Mouse (Mus musculus): ENCODE results near the gene Copg2. TPM values are rescaled to one million over a fixed set of nuclear protein-coding genes. Genes with fewer than 3 reads are reported as not detected.

The Copg2 gene
- polyA plus RNA-seq (2016; fragmentation: Nextera tagmentation; extraction: Ambion mirVana), result 34.3 and 43.5 TPM in 2 replicates

- Histone ChIP-seq H3K27ac (replicated peaks) (peak within 1 kb of the TSS; percentile 98), H3K9me3 (replicated peaks) (no peaks in the 10 kb centered on the region), H3K27me3 (ENCODE audit: low read depth, poor library complexity, severe bottlenecking) (no peaks in the 10 kb centered on the region), H3K36me3 (peaks cover 14% of the 10 kb centered on the region), H3K4me1 (peaks cover 21% of the 10 kb centered on the region), H3K4me3 (peak within 1 kb of the TSS; percentile 83)
- WGBS, result under 1% methylated on average over 78 of the region's 83 CpGs
- peak; percentile 94 for DNase-seq (ENCODE audit: low spot score)
Measured at GRCm38 (mm10) chr6:30896195-30896985, at the start of gene Copg2. TSS of gene Copg2 (minus strand) at chr6:30896794.

GRCm38 (mm10) chr6:30939264-30939663 lies 42.7 kb upstream of the Copg2 start:
- Histone ChIP-seq H3K9me3 (replicated peaks) (no peaks in the 10 kb centered on the region), H3K36me3 (no peaks in the 10 kb centered on the region), H3K4me3 (no peak overlapping the region), H3K27me3 (ENCODE audit: low read depth, poor library complexity, severe bottlenecking) (no peaks in the 10 kb centered on the region), H3K4me1 (no peaks in the 10 kb centered on the region), H3K27ac (replicated peaks) (no peak overlapping the region)
- WGBS, result 82% methylated on average over 5 of the region's 5 CpGs
- no peak for DNase-seq (ENCODE audit: low spot score)

GRCm38 (mm10) chr6:30922821-30923220 lies 26.2 kb upstream of the Copg2 start:
- Histone ChIP-seq H3K9me3 (replicated peaks) (no peaks in the 10 kb centered on the region), H3K4me1 (peaks cover 9% of the 10 kb centered on the region), H3K4me3 (no peak overlapping the region), H3K27me3 (ENCODE audit: low read depth, poor library complexity, severe bottlenecking) (no peaks in the 10 kb centered on the region), H3K27ac (replicated peaks) (no peak overlapping the region), H3K36me3 (no peaks in the 10 kb centered on the region)
- no peak for DNase-seq (ENCODE audit: low spot score)
- 49% methylated on average over 2 of the region's 2 CpGs for WGBS

DNA sequence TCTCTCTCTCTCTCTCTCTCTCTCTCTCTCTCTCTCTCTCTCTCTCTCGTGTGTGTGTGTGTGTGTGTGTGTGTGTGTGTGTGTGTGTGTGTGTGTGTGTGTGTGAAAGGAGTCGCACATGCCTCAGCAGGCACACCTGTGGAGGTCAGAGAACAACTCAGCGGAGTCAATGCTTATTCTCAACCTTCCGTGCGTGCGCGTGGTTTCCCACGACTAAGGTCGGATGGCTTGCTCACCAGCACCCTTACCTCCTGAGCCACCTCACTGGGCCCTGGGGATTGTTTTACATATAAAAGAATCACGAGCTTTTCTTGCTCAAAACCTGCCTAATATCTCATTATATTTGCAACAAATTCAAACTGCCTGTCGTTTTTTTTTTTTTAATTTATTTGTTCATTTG lies 25.2 kb upstream of the Copg2 start:
- Histone ChIP-seq H3K27ac (replicated peaks) (no peak overlapping the region; the same call in 1 of the 2 replicates), H3K27me3 (ENCODE audit: low read depth, poor library complexity, severe bottlenecking) (no peaks in the 10 kb centered on the region), H3K4me3 (no peak overlapping the region), H3K36me3 (no peaks in the 10 kb centered on the region), H3K4me1 (peaks cover 9% of the 10 kb centered on the region), H3K9me3 (replicated peaks) (no peaks in the 10 kb centered on the region)
- DNase-seq (ENCODE audit: low spot score), result no peak
- WGBS, result 77% methylated on average over 10 of the region's 11 CpGs

DNA sequence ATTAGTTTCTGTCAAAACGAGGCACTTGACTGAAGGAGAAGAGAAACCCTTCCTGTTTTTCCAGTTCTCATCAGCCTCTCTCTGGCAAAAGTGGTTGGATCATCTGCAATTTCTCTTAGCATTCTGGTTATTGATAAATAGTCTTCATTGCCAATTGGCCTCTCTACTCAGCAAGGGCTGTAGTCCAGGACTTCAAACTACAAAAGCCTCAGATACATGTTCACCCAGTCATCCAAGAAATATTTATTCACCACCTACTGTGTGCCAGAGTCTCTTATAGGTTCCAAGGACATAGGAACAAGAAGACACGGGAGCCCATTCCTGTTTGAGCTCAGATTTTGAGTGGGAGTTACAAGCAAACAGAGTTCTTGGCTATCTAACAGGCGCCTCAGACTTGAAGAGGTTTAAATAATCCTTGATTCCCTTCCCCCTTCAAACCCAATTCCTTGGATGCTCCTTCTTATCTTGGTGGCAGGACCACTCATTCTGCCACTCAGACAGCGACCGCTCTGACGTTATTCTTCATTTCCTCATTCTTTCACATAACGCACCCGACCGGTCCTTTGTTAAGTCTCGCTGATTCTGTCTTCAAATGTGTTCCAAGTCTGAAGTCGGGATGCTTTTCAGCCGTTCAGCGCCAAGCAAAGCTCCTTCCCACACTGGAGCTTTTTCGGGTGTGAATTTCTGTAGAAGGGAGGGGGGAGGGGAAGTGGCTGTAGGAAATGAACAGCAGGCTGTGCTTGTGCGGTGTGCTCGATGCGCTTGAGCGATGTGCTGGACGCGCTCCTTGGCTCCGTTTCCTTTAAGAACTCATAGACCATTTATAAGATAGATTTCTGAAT lies 24.5 kb upstream of the Copg2 start:
- peak overlapping the region; percentile 40 for H3K27ac ChIP-seq (replicated peaks)
- H3K9me3 ChIP-seq (replicated peaks), result no peaks in the 10 kb centered on the region
- H3K4me3 ChIP-seq, result peak overlapping the region; percentile 34
- H3K4me1 ChIP-seq, result peaks cover 9% of the 10 kb centered on the region
- 60% methylated on average over 21 of the region's 21 CpGs for WGBS
- DNase-seq (ENCODE audit: low spot score), result no peak
- no peaks in the 10 kb centered on the region for H3K27me3 ChIP-seq (ENCODE audit: low read depth, poor library complexity, severe bottlenecking)
- no peaks in the 10 kb centered on the region for H3K36me3 ChIP-seq

- no peaks in the 10 kb centered on the region for H3K36me3 ChIP-seq
- H3K4me3 ChIP-seq, result no peak within 1 kb of the TSS
- no peaks in the 10 kb centered on the region for H3K4me1 ChIP-seq
- no peaks in the 10 kb centered on the region for H3K27me3 ChIP-seq (ENCODE audit: low read depth, poor library complexity, severe bottlenecking)
- 93% methylated on average over 2 of the region's 2 CpGs for WGBS
- no peaks in the 10 kb centered on the region for H3K9me3 ChIP-seq (replicated peaks)
- no peak within 1 kb of the TSS for H3K27ac ChIP-seq (replicated peaks)
- DNase-seq (ENCODE audit: low spot score), result no peak
Measured at GRCm38 (mm10) chr6:30915473-30915872, 18.9 kb upstream of the Copg2 start, which contains the start of gene Tsga13. TSS of gene Tsga13 (minus strand) at chr6:30915573.

- Histone ChIP-seq H3K27me3 (ENCODE audit: low read depth, poor library complexity, severe bottlenecking) (no peaks in the 10 kb centered on the region), H3K9me3 (replicated peaks) (no peaks in the 10 kb centered on the region), H3K27ac (replicated peaks) (peak overlapping the region; percentile 72), H3K36me3 (no peaks in the 10 kb centered on the region), H3K4me1 (peaks cover 10% of the 10 kb centered on the region), H3K4me3 (no peak overlapping the region)
- DNase-seq (ENCODE audit: low spot score), result no peak
- WGBS, result 51% methylated on average over 3 of the region's 3 CpGs
Measured at GRCm38 (mm10) chr6:30907970-30908369, 11.4 kb upstream of the Copg2 start.

GRCm38 (mm10) chr6:30904911-30905310 lies 8.3 kb upstream of the Copg2 start:
- 83% methylated on average over 5 of the region's 5 CpGs for WGBS
- DNase-seq (ENCODE audit: low spot score), result no peak
- no peaks in the 10 kb centered on the region for H3K36me3 ChIP-seq
- H3K27ac ChIP-seq (replicated peaks), result no peak overlapping the region
- H3K9me3 ChIP-seq (replicated peaks), result no peaks in the 10 kb centered on the region
- H3K27me3 ChIP-seq (ENCODE audit: low read depth, poor library complexity, severe bottlenecking), result no peaks in the 10 kb centered on the region
- no peak overlapping the region for H3K4me3 ChIP-seq
- peaks cover 10% of the 10 kb centered on the region for H3K4me1 ChIP-seq

- WGBS, result 75% methylated on average over 3 of the region's 3 CpGs
- Histone ChIP-seq H3K9me3 (replicated peaks) (no peaks in the 10 kb centered on the region), H3K27ac (replicated peaks) (no peak overlapping the region), H3K36me3 (no peaks in the 10 kb centered on the region), H3K4me1 (peaks cover 10% of the 10 kb centered on the region), H3K27me3 (ENCODE audit: low read depth, poor library complexity, severe bottlenecking) (no peaks in the 10 kb centered on the region), H3K4me3 (no peak overlapping the region)
- no peak for DNase-seq (ENCODE audit: low spot score)
Measured at GRCm38 (mm10) chr6:30904033-30904432, 7.4 kb upstream of the Copg2 start.

DNA sequence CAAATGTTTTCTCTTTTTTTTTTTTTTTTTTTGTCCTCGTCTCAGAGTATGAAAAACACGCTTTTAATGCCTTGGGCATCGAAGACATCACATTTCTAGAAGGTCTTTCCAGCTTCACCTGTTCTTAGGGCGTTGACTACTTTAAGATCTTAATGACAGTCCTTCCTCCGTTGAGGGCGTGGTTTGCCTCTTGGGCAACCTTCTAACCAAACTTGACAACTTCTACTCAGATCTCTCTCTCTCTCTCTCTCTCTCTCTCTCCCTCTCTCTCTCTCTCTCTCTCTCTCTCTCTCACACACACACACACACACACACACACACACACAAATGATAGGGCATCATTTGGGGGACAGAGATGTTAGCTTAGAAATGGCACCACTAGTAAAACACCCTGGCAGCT lies 926 bp upstream of the Copg2 start:
- no peaks in the 10 kb centered on the region for H3K27me3 ChIP-seq (ENCODE audit: low read depth, poor library complexity, severe bottlenecking)
- WGBS, result 79% methylated on average over 6 of the region's 6 CpGs
- no peak overlapping the region for H3K27ac ChIP-seq (replicated peaks)
- peaks cover 6% of the 10 kb centered on the region for H3K36me3 ChIP-seq
- no peak overlapping the region for H3K4me3 ChIP-seq
- no peak for DNase-seq (ENCODE audit: low spot score)
- H3K4me1 ChIP-seq, result peaks cover 21% of the 10 kb centered on the region
- H3K9me3 ChIP-seq (replicated peaks), result no peaks in the 10 kb centered on the region

DNA sequence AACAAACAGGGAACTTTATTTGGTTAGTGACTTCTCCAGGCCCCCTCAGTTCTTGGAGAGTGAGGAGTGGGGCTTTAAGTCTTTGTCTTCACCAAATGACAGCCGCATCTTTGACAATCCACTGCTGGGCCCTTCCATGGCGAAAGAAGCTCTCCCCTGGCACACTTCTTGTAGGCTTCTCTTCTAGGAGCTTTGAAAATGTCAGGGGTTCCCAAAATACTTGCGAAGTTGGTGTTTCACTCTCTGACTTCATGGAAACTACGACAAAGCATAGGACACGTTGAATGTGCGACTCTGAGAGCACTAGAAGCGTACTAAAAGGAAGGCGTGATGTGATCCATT lies 363 bp upstream of the Copg2 start:
- no peak for DNase-seq (ENCODE audit: low spot score)
- Histone ChIP-seq H3K36me3 (peaks cover 11% of the 10 kb centered on the region), H3K27ac (replicated peaks) (peak overlapping the region; percentile 98), H3K4me1 (peaks cover 21% of the 10 kb centered on the region), H3K4me3 (peak overlapping the region; percentile 83), H3K9me3 (replicated peaks) (no peaks in the 10 kb centered on the region), H3K27me3 (ENCODE audit: low read depth, poor library complexity, severe bottlenecking) (no peaks in the 10 kb centered on the region)
- WGBS, result 20% methylated on average over 8 of the region's 8 CpGs

GRCm38 (mm10) chr6:30895819-30896194 lies 787 bp downstream of the Copg2 start:
- Histone ChIP-seq H3K9me3 (replicated peaks) (no peaks in the 10 kb centered on the region), H3K27ac (replicated peaks) (peak overlapping the region; percentile 98), H3K36me3 (peaks cover 18% of the 10 kb centered on the region), H3K27me3 (ENCODE audit: low read depth, poor library complexity, severe bottlenecking) (no peaks in the 10 kb centered on the region), H3K4me1 (peaks cover 21% of the 10 kb centered on the region), H3K4me3 (peak overlapping the region; percentile 83)
- no peak for DNase-seq (ENCODE audit: low spot score)
- WGBS, result 25% methylated on average over 3 of the region's 3 CpGs

- H3K27ac ChIP-seq (replicated peaks), result no peak overlapping the region
- H3K27me3 ChIP-seq (ENCODE audit: low read depth, poor library complexity, severe bottlenecking), result no peaks in the 10 kb centered on the region
- no peaks in the 10 kb centered on the region for H3K9me3 ChIP-seq (replicated peaks)
- no peak overlapping the region for H3K4me3 ChIP-seq
- DNase-seq (ENCODE audit: low spot score), result no peak
- WGBS, result 88% methylated on average over 4 of the region's 4 CpGs
- peaks cover 44% of the 10 kb centered on the region for H3K36me3 ChIP-seq
- H3K4me1 ChIP-seq, result peaks cover 21% of the 10 kb centered on the region
Measured at GRCm38 (mm10) chr6:30893081-30893480, 3.5 kb downstream of the Copg2 start.
